Mouse (Mus musculus): Measurements from ENCODE around the gene Pax5.

GRCm38 (mm10) chr4:44614066-44614667, 96.1 kb downstream of the Pax5 start:
- no peak for TF ChIP-seq CTCF (IDR thresholded peaks at IDR 0.05; ENCODE audit: extremely low read depth, insufficient read length, insufficient replicate concordance, low read depth, low read length)
- TF ChIP-seq POLR2A (IDR thresholded peaks at IDR 0.05; ENCODE audit: low read depth, low read length): no peak

All from small intestine, adult 2 months (tissue).